Mouse (Mus musculus) G1E (cell line): Measurements from ENCODE around the gene March1.

Experiments used
- CTCF ChIP-seq: IDR thresholded peaks from 2 replicates; pipeline ENCODE4 v1.5.1; 2012; ENCODE audit warnings: low read depth, low read length, inconsistent platforms, mixed read lengths
- POLR2AphosphoS5 ChIP-seq: IDR thresholded peaks from 2 replicates; pipeline ENCODE4 v1.6.1; 2012; ENCODE audit warnings: low read depth, low read length, inconsistent platforms; ENCODE audit not compliant: insufficient replicate concordance
- TAL1 ChIP-seq: conservative IDR thresholded peaks from 2 replicates; pipeline ENCODE4 v1.6.1; 2012; ENCODE audit warnings: low read depth, low read length, inconsistent platforms, mixed read lengths

- TF ChIP-seq CTCF, result no peak
- TF ChIP-seq TAL1, result no peak
- TF ChIP-seq POLR2AphosphoS5, result no peak
Observed at GRCm38 (mm10) chr8:65967223-65967778, 349.6 kb downstream of the March1 start.
